Mouse (Mus musculus) myocyte (in vitro differentiated cells): Measurements from ENCODE around the gene Rptor. TPM values are rescaled to one million over a fixed set of nuclear protein-coding genes. Genes with fewer than 3 reads are reported as not detected.
A peak's percentile ranks its signal among the peaks of the same experiment; 100 is the strongest.

Experiments
- H3K27me3 ChIP-seq: one replicate; pipeline ENCODE4 v1.6.1; 2011; ENCODE audit not compliant: control insufficient read depth, insufficient read depth, insufficient read length
- H3K36me3 ChIP-seq: one replicate; pipeline ENCODE4 v1.6.1; 2011; ENCODE audit not compliant: control insufficient read depth, insufficient read depth
- H3K4me2 ChIP-seq: one replicate; pipeline ENCODE4 v1.6.1; 2011; ENCODE audit warnings: low read depth, control low read depth
- H3K4me3 ChIP-seq: one replicate; pipeline ENCODE4 v1.5.1; 2011; ENCODE audit warnings: mild to moderate bottlenecking, control low read depth, moderate library complexity
- H3K79me2 ChIP-seq: one replicate; pipeline ENCODE4 v1.6.1; 2011; ENCODE audit not compliant: control insufficient read depth, insufficient read depth
- H3ac ChIP-seq: one replicate; pipeline ENCODE4 v1.6.1; 2011; ENCODE audit not compliant: control insufficient read depth, insufficient read length
- CEBPB ChIP-seq: IDR thresholded peaks from 2 replicates; pipeline ENCODE4 v1.6.1; 2011; ENCODE audit warnings: mild to moderate bottlenecking, moderate library complexity; ENCODE audit not compliant: poor library complexity, insufficient read depth, severe bottlenecking
- E2F4 ChIP-seq: IDR thresholded peaks from one replicate; pipeline ENCODE4 v1.6.1; 2011; ENCODE audit warnings: mild to moderate bottlenecking, control low read depth, moderate library complexity; ENCODE audit not compliant: insufficient read depth
- MAX ChIP-seq: IDR thresholded peaks from one replicate; pipeline ENCODE4 v1.6.1; 2011; ENCODE audit warnings: low read depth, mild to moderate bottlenecking, control low read depth
- MYOD1 ChIP-seq, 3 experiments: IDR thresholded peaks; one replicate each; pipeline ENCODE4 v1.6.1; 2011; ENCODE audit warnings: control low read depth in 2 of 3, low read depth in 2 of 3, mild to moderate bottlenecking in 2 of 3, moderate library complexity in 1 of 3; ENCODE audit not compliant: insufficient read length in 2 of 3, control insufficient read depth in 1 of 3
- MYOG ChIP-seq, 3 experiments: IDR thresholded peaks; one replicate each; pipeline ENCODE4 v1.6.1; 2011; ENCODE audit warnings: control low read depth in 2 of 3, low read depth in 2 of 3, mild to moderate bottlenecking in 2 of 3; ENCODE audit not compliant: insufficient read length in 2 of 3, control insufficient read depth in 1 of 3, insufficient read depth in 1 of 3
- POLR2A ChIP-seq: IDR thresholded peaks from one replicate; pipeline ENCODE4 v1.6.1; 2011; ENCODE audit warnings: low read depth, mild to moderate bottlenecking, control low read depth, moderate library complexity; ENCODE audit not compliant: insufficient read length
- POLR2AphosphoS2 ChIP-seq: IDR thresholded peaks from one replicate; pipeline ENCODE4 v1.6.1; 2011; ENCODE audit warnings: low read depth, control low read depth; ENCODE audit not compliant: insufficient read length
- REST ChIP-seq: IDR thresholded peaks from one replicate; pipeline ENCODE4 v1.6.1; 2011; ENCODE audit warnings: mild to moderate bottlenecking, control low read depth, moderate library complexity; ENCODE audit not compliant: insufficient read depth, insufficient read length
- SRF ChIP-seq: IDR thresholded peaks from one replicate; pipeline ENCODE4 v1.6.1; 2011; ENCODE audit warnings: low read depth; ENCODE audit not compliant: control insufficient read depth, insufficient read length
- TCF12 ChIP-seq: IDR thresholded peaks from one replicate; pipeline ENCODE4 v1.6.1; 2011; ENCODE audit warnings: mild to moderate bottlenecking, control low read depth; ENCODE audit not compliant: poor library complexity, insufficient read depth, severe bottlenecking
- TCF3 ChIP-seq: IDR thresholded peaks from one replicate; pipeline ENCODE4 v1.6.1; 2011; ENCODE audit warnings: low read depth, control low read depth; ENCODE audit not compliant: insufficient read length
- USF1 ChIP-seq: IDR thresholded peaks from one replicate; pipeline ENCODE4 v1.6.1; 2011; ENCODE audit warnings: low read depth, mild to moderate bottlenecking, control low read depth, moderate library complexity
- polyA plus RNA-seq: library from polyadenylated mRNA; unstranded; fragments of >200 nt; fragmentation: generic; extraction: Trizol; gene quantifications from one replicate; pipeline ENCODE4 v1.2.1, GENCODE M21; 2012; ENCODE audit warnings: missing spikeins

The Rptor gene
- polyA plus RNA-seq, 1 experiment, result 59.5 TPM

GRCm38 (mm10) chr11:119687316-119687715, 84.6 kb downstream of the Rptor start:
- Histone ChIP-seq H3K79me2 (peaks cover 94% of the 10 kb centered on the region), H3K27me3 (no peaks in the 10 kb centered on the region), H3K4me2 (no peak overlapping the region), H3ac (no peak overlapping the region), H3K36me3 (no peaks in the 10 kb centered on the region), H3K4me3 (no peak overlapping the region)
- TF ChIP-seq TCF12, result no peak
- TF ChIP-seq MYOD1 (IDR thresholded peaks at IDR 0.05; ENCODE audit: control insufficient read depth in 1 of 3, insufficient read length in 2 of 3, low read depth in 2 of 3), result no peak
- no peak for TF ChIP-seq CEBPB
- TF ChIP-seq MYOG (IDR thresholded peaks at IDR 0.05; ENCODE audit: control insufficient read depth in 1 of 3, insufficient read depth in 1 of 3, insufficient read length in 2 of 3, low read depth in 2 of 3), result no peak
- TF ChIP-seq E2F4, result no peak
- TF ChIP-seq MAX, result no peak
- no peak for TF ChIP-seq SRF
- TF ChIP-seq POLR2A, result no peak
- no peak for TF ChIP-seq POLR2AphosphoS2
- TF ChIP-seq TCF3, result no peak
- no peak for TF ChIP-seq REST
- no peak for TF ChIP-seq USF1

GRCm38 (mm10) chr11:119687966-119688365, 85.3 kb downstream of the Rptor start:
- no peaks in the 10 kb centered on the region for H3K36me3 ChIP-seq
- no peak overlapping the region for H3K4me2 ChIP-seq
- peaks cover 94% of the 10 kb centered on the region for H3K79me2 ChIP-seq
- no peak overlapping the region for H3K4me3 ChIP-seq
- no peak overlapping the region for H3ac ChIP-seq
- TF ChIP-seq POLR2AphosphoS2 (no peak), MAX (no peak), E2F4 (no peak)
- no peaks in the 10 kb centered on the region for H3K27me3 ChIP-seq

GRCm38 (mm10) chr11:119689936-119690335, 87.2 kb downstream of the Rptor start:
- peak; percentile 73 for TF ChIP-seq TCF3
- TF ChIP-seq MYOG (IDR thresholded peaks at IDR 0.05; ENCODE audit: control insufficient read depth in 1 of 3, insufficient read depth in 1 of 3, insufficient read length in 2 of 3, low read depth in 2 of 3), result peak in 2 of 3 experiments; percentile 79 to 91
- TF ChIP-seq TCF12, result peak; percentile 59
- TF ChIP-seq MYOD1 (IDR thresholded peaks at IDR 0.05; ENCODE audit: control insufficient read depth in 1 of 3, insufficient read length in 2 of 3, low read depth in 2 of 3), result peak in 2 of 3 experiments; percentile 69 to 88
- TF ChIP-seq USF1, result no peak
- H3K27me3 ChIP-seq, result no peaks in the 10 kb centered on the region
- no peak overlapping the region for H3K4me3 ChIP-seq
- no peak overlapping the region for H3ac ChIP-seq
- peaks cover 95% of the 10 kb centered on the region for H3K79me2 ChIP-seq
- no peaks in the 10 kb centered on the region for H3K36me3 ChIP-seq
- H3K4me2 ChIP-seq, result no peak overlapping the region

- Histone ChIP-seq H3K36me3 (no peaks in the 10 kb centered on the region), H3K79me2 (peaks cover 93% of the 10 kb centered on the region), H3ac (no peak overlapping the region), H3K27me3 (no peaks in the 10 kb centered on the region), H3K4me2 (no peak overlapping the region), H3K4me3 (no peak overlapping the region)
- TF ChIP-seq CEBPB, result no peak
Observed at GRCm38 (mm10) chr11:119692196-119692910, 89.6 kb downstream of the Rptor start.

- no peak for TF ChIP-seq SRF
- TF ChIP-seq MYOG (IDR thresholded peaks at IDR 0.05; ENCODE audit: control insufficient read depth in 1 of 3, insufficient read depth in 1 of 3, insufficient read length in 2 of 3, low read depth in 2 of 3), result no peak
- no peak for TF ChIP-seq E2F4
- no peak for TF ChIP-seq POLR2AphosphoS2
- no peak for TF ChIP-seq MYOD1 (IDR thresholded peaks at IDR 0.05; ENCODE audit: control insufficient read depth in 1 of 3, insufficient read length in 2 of 3, low read depth in 2 of 3)
- no peak for TF ChIP-seq CEBPB
- TF ChIP-seq TCF12, result no peak
- H3ac ChIP-seq, result no peak overlapping the region
- no peak overlapping the region for H3K4me3 ChIP-seq
- peaks cover 90% of the 10 kb centered on the region for H3K79me2 ChIP-seq
- H3K36me3 ChIP-seq, result no peaks in the 10 kb centered on the region
- H3K4me2 ChIP-seq, result no peak overlapping the region
- no peaks in the 10 kb centered on the region for H3K27me3 ChIP-seq
Observed at GRCm38 (mm10) chr11:119692911-119693261, 90.2 kb downstream of the Rptor start.
